Mouse (Mus musculus): ENCODE measurements around the gene Lpp.

Gene Lpp

DNA sequence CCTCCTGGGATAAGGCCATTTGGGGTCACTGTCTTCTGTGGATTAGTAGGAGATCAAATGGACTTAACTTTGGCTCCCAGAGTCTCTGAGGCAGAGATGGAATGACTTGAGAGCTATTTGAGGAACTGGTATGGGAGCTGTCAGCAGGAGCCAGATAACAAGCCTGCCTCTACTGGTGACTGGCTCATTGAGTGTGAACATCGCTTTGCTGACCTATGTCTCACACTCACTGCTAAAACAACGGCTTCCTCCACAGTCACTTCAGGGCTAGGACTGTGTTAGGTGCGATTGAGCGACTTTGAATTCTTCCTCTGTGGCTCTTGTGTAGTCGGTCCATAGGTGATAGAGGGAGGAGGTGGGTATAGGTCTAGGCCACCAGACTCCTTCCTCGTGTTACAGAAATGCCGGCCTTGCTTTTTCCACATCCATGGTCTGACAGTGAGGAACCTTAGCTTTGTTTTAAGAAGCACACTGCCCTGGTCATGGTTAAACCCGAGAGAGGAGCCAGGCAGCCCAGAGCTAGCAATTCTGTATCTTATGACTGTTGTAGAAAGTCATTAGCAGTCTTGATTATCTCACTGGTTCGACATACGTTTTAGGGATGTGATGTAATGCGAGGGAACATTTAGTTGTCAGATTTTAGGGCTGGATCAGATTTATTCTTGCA, 108.5 kb downstream of the Lpp start:
- DNase-seq (ENCODE audit: low spot score): no peak

DNA sequence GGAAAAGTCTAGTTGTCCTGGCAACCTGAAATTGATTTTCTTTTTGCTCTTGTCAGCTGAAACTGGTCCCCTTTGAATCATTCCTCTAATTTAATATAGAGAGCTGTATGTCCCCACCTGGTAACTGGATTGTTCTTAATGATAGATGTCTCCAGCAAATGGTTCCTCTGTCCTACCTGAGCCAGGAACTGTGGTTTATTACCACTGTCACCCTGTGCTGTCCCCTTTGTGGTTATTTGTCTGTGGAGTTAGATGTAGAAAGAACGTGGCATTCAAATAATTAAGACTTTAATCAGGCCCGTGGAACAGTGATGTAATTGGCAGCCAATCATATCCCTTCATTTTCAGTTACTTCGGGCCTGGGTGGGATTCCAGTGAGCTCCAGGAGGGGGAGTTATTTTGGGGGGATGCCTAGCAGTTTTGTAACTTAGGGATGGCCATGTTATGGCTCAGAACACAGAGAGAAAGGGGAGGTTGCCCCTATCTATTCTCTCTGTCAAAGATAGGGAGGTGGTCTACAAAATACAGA, 109.1 kb downstream of the Lpp start:
- DNase-seq (ENCODE audit: low spot score): no peak

DNA sequence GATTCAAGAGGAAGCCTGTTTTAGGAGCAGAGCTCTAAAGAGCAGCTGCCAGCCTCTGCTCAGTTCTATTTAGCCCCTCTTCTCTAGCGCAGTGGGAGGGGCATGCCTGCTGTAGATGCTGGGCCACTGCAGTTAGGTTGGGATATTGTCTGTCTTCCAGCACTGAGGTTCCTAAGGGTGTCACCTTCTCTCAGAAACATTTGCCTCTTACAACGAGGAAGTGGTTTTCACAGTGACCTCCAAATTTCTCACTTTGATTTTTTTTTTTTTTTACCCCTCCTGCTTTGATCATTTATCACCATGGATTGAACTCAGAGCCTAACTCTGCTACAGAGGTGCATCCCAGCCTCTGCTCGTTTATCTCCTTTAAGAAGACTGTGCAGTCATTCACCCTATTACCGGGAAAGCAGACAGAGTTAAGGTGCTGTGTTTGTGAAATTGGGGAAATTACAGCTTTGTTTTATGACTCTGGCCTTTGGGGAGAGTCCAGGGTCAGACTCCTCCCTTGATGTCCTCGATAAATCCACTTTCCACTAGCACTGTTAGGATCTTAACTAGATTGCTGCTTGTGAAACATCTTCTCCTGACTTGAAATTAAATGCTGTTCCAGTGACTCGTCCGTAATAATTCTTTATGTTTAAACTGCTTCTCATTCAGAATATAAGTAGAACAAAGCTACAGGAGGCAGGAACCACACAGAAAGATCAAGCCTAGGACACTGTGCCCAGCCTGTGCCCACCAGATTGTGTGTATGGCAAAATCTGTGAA, 111.7 kb downstream of the Lpp start:
- no peak for DNase-seq (ENCODE audit: low spot score)

DNA sequence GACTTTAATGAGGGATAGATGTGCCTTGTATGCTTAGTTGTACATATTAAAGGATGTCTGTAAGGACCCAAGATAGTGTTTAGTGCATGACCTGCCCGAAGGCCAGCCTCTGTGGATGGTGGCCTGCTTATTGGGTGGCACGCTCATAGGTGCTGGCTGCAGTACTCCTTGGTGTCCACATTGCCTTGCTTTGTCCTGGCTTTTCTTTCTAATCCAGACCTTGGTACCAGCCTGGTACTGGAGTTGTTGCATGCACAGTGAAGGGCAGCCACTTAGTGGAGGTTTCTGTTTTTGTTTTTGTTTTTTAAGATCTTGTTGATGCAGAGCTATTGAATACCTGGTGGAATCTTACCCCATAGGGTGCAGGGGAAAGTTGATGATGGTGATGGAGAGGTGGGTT, 112.9 kb downstream of the Lpp start:
- DNase-seq (ENCODE audit: low spot score): no peak

- DNase-seq (ENCODE audit: low spot score): no peak
Observed at GRCm38 (mm10) chr16:24506740-24507139, 113.4 kb downstream of the Lpp start.

DNA sequence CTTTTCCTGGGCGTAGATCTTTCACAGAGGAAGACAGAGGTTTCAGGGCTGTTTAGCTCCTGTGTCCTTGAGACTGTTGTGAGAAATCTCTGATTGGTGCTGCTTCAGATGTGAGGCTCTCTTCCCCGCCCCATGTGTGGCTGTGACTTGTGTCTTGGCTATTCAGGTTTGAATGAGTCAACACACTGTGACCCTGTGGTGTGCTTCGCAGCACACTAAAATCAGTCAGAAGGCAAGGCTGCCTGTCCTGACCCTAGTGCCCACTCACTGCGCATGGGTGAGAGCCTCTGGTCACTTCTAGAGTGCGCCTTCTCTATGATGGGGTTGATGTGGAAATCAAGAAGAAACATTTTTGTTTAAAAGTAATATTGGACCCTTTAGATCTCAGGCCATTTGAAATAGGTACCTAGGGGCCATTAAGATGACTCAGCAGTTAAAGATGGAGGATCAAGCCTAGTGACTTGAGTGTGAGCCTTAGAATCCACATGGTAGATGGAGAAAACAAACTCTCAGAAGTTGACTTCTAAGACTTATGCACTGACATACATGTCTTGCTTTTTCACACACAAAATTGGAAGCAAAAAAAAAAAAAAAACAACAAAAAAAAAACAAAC, 114.7 kb downstream of the Lpp start:
- no peak for DNase-seq (ENCODE audit: low spot score)

GRCm38 (mm10) chr16:24509100-24509812, 115.9 kb downstream of the Lpp start:
- no peak for DNase-seq (ENCODE audit: low spot score)

- no peak for DNase-seq (ENCODE audit: low spot score)
Observed at GRCm38 (mm10) chr16:24509813-24510166, 116.5 kb downstream of the Lpp start.

GRCm38 (mm10) chr16:24513228-24513627, 119.9 kb downstream of the Lpp start:
- no peak for DNase-seq (ENCODE audit: low spot score)

- no peak for DNase-seq (ENCODE audit: low spot score)
Observed at GRCm38 (mm10) chr16:24514802-24515727, 121.8 kb downstream of the Lpp start.

DNA sequence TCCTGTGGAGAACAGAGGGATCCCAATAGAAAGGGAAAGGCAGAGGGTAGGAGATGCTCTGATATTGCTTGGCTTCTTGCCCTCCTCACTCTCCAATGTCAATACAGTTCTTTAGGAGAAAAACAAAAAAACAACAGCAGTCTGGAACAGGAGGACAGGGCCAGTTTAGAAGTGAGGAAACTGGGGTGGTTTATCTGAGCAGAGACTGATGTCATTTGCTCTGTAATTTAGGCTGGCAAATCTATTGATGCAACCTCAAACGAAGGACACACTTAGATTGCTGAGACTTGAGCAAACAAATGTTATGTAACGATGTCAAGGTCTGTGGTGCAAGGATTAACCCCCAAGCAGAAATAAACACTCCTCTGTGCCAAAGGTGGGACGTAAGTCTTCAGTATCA, 123.7 kb downstream of the Lpp start:
- DNase-seq (ENCODE audit: low spot score): no peak

DNA sequence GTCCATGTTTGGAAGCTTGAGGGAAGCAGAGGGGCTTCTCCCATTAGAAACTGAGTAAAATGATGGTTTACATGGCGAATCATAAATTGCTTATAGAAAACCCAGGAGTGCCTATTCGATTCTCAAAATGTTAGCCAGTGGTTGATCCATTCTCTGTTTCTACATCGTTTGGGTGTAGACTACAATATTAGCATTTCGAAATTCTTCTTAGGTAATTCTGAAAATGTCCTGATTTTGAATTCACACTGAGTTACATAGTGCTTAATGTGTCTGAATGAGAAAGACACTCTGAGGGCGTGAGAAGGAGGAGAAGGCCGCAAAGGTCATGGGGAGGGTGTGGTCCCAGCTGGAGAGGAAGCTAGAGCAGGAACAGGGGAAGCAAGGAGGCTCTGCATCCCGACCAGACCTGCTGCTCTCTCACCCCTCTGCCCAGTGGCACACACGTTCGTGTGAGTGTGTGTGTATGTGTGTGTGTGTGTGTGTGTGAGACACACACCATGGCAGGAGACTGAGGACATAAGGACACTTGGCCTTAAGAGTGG, 124.3 kb downstream of the Lpp start:
- DNase-seq (ENCODE audit: low spot score): no peak

DNA sequence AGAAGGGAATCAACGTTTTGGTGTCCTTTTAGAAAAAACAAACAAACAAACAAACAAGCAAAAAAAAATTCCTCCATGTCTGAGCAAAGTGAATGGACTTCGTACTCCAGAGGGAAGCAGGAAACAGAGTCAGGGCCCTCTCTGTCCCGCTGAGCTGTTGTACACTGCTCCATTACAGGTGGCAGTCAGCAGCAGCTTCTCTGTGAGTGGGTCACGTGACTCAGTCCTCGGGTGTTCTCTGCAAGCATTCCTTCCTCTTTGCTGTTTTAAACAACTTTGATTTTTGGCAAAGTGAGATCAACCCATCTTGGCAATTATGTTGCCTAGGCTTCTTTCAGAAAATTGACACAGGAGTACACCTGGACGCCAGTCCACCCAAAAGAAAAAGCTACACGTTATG, 125.5 kb downstream of the Lpp start:
- DNase-seq (ENCODE audit: low spot score): no peak

GRCm38 (mm10) chr16:24527219-24527618, 133.9 kb downstream of the Lpp start:
- DNase-seq (ENCODE audit: low spot score): no peak

- DNase-seq (ENCODE audit: low spot score): no peak
Observed at GRCm38 (mm10) chr16:24531681-24532080, 138.4 kb downstream of the Lpp start.

DNA sequence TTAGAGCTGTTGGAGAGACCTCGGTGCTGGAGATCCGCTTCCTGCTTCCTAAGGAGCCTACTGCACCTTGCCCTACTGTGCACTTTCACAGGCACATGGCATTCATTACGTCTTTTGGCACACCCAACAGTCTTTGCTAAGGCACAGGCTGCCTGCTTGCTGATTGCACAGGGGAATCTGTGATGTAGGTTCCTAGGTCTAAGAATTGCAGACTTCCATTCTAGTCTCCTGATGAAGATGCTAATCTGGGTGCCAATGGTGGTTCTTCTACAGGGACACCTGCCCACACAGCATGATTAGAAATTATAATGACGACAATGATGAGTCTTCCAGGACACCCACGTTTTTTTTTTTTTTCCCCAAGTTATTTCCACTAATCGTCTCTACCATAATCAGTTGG, 141.9 kb downstream of the Lpp start:
- no peak for DNase-seq (ENCODE audit: low spot score)

DNA sequence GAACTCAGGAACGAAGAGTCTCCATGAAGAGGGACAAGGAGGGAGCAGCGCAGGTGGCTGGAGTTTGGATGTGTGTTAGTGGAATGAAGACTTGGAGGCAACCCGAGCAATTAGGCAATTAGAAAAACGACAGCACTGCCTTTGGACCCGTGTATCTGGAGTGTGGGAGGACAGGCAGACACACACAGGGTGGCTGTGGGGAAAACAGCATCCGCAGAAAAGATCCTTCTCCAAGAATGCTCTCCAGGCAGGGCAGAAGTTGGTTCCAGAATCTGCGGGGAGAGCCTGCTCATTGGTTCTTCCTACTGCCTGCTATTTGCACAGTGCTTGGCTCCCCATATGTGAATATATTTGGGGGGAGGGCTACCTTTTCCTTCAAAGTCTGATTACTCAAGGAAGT, 143.0 kb downstream of the Lpp start:
- no peak for DNase-seq (ENCODE audit: low spot score)

DNA sequence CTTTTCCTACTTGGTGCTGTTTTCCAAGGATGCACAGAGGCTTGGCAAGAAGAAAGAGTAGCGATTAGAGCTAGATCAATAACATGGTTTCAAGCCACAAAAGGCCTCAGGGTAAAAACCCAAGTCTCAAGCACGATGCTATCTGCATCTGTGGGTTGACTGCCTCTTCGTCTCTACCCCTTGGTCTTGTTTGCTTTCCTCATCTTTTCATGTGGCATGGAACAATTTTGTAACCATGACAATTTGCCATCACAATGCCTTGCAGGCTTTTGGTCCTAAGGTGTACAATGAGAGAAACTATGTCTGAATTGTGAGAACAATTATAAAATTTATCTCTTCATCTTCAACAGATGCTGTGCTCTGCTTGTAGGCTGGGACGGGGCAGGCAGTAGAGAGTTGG, 145.7 kb downstream of the Lpp start:
- DNase-seq (ENCODE audit: low spot score): no peak

- DNase-seq (ENCODE audit: low spot score): no peak
Observed at GRCm38 (mm10) chr16:24542864-24543263, 149.6 kb downstream of the Lpp start.

DNA sequence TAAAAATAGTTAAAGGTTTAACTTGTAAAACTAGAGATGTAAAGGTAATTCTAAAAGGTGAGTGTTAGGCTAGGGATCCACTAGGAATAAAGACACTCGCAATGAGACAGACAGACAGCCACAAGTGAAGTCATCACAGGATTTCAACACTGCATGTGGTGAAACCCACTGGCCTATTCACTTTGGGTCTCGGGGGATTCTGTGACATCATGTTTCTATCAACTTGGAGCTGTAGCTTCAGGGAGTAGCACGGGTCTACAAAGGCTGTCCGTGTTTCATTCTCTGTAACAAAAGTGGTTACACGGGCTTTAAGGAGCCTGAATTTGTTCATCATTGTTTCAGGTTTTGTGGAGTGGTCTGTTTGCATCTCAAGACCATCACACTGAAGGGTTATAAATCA, 152.1 kb downstream of the Lpp start:
- no peak for DNase-seq (ENCODE audit: low spot score)

- no peak for DNase-seq (ENCODE audit: low spot score)
Observed at GRCm38 (mm10) chr16:24558458-24558857, 165.2 kb downstream of the Lpp start.

All from retina, embryonic 14.5 days (tissue).